In the genomic region with DNA sequence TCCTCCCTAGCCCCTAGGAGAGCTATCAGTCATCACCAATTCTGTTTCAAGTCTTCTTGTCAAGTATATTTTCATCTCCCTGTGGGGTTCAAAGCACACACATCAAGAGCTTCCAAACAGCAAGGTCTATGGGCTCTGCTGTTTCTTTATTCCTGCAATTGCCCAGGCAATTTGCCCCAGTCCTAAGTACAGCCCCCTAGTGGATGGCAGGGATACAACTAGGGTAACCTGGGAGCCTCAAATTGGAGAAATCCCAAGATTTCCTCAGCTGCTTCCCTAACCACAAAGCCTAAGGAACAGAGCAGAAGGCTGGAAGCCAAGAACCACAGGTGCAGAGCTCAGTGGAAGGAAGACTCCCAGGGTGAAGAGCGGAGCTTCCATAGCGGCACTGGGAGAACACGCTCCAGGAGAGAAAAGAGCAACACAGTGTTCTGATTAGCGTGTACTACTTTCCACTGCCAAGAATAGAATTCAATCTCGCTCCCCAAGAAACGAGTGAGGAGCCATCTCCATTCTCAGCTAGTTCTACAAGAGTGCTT, we compare ENCODE assay signal across 11 mouse cellular contexts. TPM values are rescaled to one million over a fixed set of nuclear protein-coding genes. Genes with fewer than 3 reads are reported as not detected.
DNase-seq lines count a peak whose midpoint lies in the region; ATAC-seq and TF ChIP-seq lines count a peak whose summit lies in the region.
"Had no signal": no experiment of that assay in that cellular context is flagged by ENCODE, and none has a peak within 500 bp of the region (broad histone marks: within the 10 kb centered on the region; RNA-seq: fewer than 3 reads in every experiment).

No protein-coding gene starts in this region.

- H3K4me2 ChIP-seq in stomach, postnatal 0 days (replicated peaks; ENCODE audit: low read depth) = no peak overlapping the region
- H3K4me2 ChIP-seq: lung, embryonic 15.5 days had no signal

- peak; percentile 28; the same call in 1 of the 2 replicates for TF ChIP-seq CTCF in stomach, postnatal 0 days (IDR thresholded peaks at IDR 0.05; ENCODE audit: low read depth)

- DNase-seq in heart, embryonic 10.5 days (ENCODE audit: low spot score) = peak; percentile 64
- no peak for DNase-seq in heart, postnatal 14 days
- DNase-seq in thymus, postnatal 0 days (ENCODE audit: low spot score) = peak; percentile 6
- DNase-seq in thymus, postnatal 4 days = no peak
- DNase-seq in gastrocnemius, adult 8-10 months (ENCODE audit: low spot score in 2 of 2) = peak; percentile 29 to 34
- DNase-seq in stomach, postnatal 0 days (ENCODE audit: low spot score) = no peak
- DNase-seq in adrenal gland, postnatal 10 days = no peak
- DNase-seq in retina, postnatal 1 day = no peak
- DNase-seq: heart, postnatal 36 days had no signal

- no peaks in the 10 kb centered on the region for H3K4me1 ChIP-seq in heart, embryonic 10.5 days
- no peaks in the 10 kb centered on the region for H3K4me1 ChIP-seq in stomach, postnatal 0 days (replicated peaks; ENCODE audit: control insufficient read depth, insufficient read depth)
- H3K4me1 ChIP-seq: lung, embryonic 15.5 days had no signal

- no peak overlapping the region for H3K4me3 ChIP-seq in heart, embryonic 10.5 days
- H3K4me3 ChIP-seq in stomach, postnatal 0 days (ENCODE audit: low read depth, low read length) = no peak overlapping the region
- H3K4me3 ChIP-seq: lung, embryonic 15.5 days had no signal

- no peak for TF ChIP-seq EP300 in stomach, postnatal 0 days (optimal IDR thresholded peaks at IDR 0.05)

- no peak overlapping the region for H3K27ac ChIP-seq in heart, embryonic 10.5 days
- H3K27ac ChIP-seq in stomach, postnatal 0 days (replicated peaks) = no peak overlapping the region
- H3K27ac ChIP-seq: lung, embryonic 15.5 days had no signal

- no peaks in the 10 kb centered on the region for H3K27me3 ChIP-seq in heart, embryonic 10.5 days (ENCODE audit: insufficient read depth, poor library complexity, severe bottlenecking)
- H3K27me3 ChIP-seq in stomach, postnatal 0 days (ENCODE audit: control insufficient read depth, insufficient read depth, low read length) = no peaks in the 10 kb centered on the region
- H3K27me3 ChIP-seq: lung, embryonic 15.5 days had no signal

- H3K36me3 ChIP-seq in heart, embryonic 10.5 days = no peaks in the 10 kb centered on the region
- H3K36me3 ChIP-seq in stomach, postnatal 0 days (ENCODE audit: control insufficient read depth, insufficient read depth, low read length) = no peaks in the 10 kb centered on the region
- H3K36me3 ChIP-seq: lung, embryonic 15.5 days had no signal

- H3K9ac ChIP-seq in stomach, postnatal 0 days (ENCODE audit: low read length) = no peak overlapping the region
- H3K9ac ChIP-seq: lung, embryonic 15.5 days had no signal

- intact Hi-C loops in heart, postnatal 14 days (cut with DNase I) = no loop called here

- no peak for ATAC-seq in stomach, postnatal 0 days (ENCODE audit: low FRiP score, low TSS enrichment)

- 75% methylated on average over 6 of the region's 6 CpGs for WGBS in heart, embryonic 10.5 days
- WGBS in stomach, postnatal 0 days = 73% methylated on average over 6 of the region's 6 CpGs

- H3K9me3 ChIP-seq in heart, embryonic 10.5 days = no peaks in the 10 kb centered on the region
- no peaks in the 10 kb centered on the region for H3K9me3 ChIP-seq in stomach, postnatal 0 days (ENCODE audit: control insufficient read depth, low read length)
- H3K9me3 ChIP-seq: lung, embryonic 15.5 days had no signal

RNA-seq across cellular contexts. Expression of a gene that starts 59.3 kb away (rescaled TPM):
- 0.02 and 0.25 TPM in 2 replicates for polyA plus RNA-seq in heart, embryonic 10.5 days (2016; fragmentation: Nextera tagmentation; extraction: Ambion mirVana)
- total RNA-seq in heart, postnatal 14 days (2021) = under 1 TPM; 0.49 to 0.50 TPM
- polyA plus RNA-seq in thymus, postnatal 0 days (2015; fragmentation: Nextera tagmentation; extraction: Ambion mirVana) = 5.5 and 6.4 TPM in 2 replicates
- under 1 TPM in 2 of 4 experiments, not detected in 2; 0.05 to 0.10 TPM for total RNA-seq in gastrocnemius, adult 8-10 months (2022)
- 0.30 and 0.35 TPM in 2 replicates for polyA plus RNA-seq in stomach, postnatal 0 days (2015; fragmentation: Nextera tagmentation; extraction: Ambion mirVana)
- 1 to 10 TPM; 1.3 to 1.4 TPM for total RNA-seq in adrenal gland, postnatal 10 days (2021)
- total RNA-seq: MEL had no signal

Comparison
In these comparisons a context has a peak if more than half of its experiments do, and no peak if none do; other contexts are left out.
1. DNase-seq: peak in heart, embryonic 10.5 days (single experiment), thymus, postnatal 0 days (single experiment) and gastrocnemius, adult 8-10 months (2 of 2); none in heart, postnatal 14 days (0 of 2), thymus, postnatal 4 days (single experiment), stomach, postnatal 0 days (single experiment), adrenal gland, postnatal 10 days (single experiment) and retina, postnatal 1 day (single experiment).